Mouse (Mus musculus) C2C12 (cell line): ENCODE measurements around the gene Olfr429.

Experiments used
- CTCF ChIP-seq: IDR thresholded peaks from one replicate; pipeline ENCODE4 v1.5.1; 2011; ENCODE audit not compliant: control insufficient read depth, insufficient read depth, insufficient read length
- FOSL1 ChIP-seq: IDR thresholded peaks from one replicate; pipeline ENCODE4 v1.8.0; 2011; ENCODE audit warnings: mild to moderate bottlenecking, low read length; ENCODE audit not compliant: poor library complexity, insufficient read depth, severe bottlenecking
- MAX ChIP-seq: IDR thresholded peaks from one replicate; pipeline ENCODE4 v1.6.1; 2011; ENCODE audit warnings: mild to moderate bottlenecking, control low read depth
- USF1 ChIP-seq: IDR thresholded peaks from one replicate; pipeline ENCODE4 v1.6.1; 2011; ENCODE audit warnings: low read depth, mild to moderate bottlenecking, control low read depth, moderate library complexity

DNA sequence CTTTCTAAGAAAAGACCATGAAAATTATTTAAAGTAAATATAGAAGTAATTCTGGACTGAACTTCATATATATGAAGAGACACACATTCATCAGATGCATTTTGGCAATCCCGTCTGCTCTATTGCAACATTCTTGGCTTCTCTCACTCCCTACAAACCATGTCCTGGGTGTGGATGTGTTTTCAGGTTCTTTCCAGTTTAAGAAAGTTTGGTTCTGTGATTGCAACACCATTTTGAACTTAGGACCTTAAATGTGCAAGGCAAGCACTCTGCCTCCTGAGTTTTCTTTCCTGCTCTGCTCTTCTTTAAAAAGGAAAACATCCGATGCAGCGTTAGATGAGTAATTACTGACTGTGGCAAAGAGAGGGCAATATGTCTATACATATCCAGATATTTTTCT is 45.7 kb upstream of the Olfr429 start:
- TF ChIP-seq CTCF (no peak), MAX (no peak), FOSL1 (no peak), USF1 (no peak)
